Comparison of ENCODE assay signal across 8 mouse cellular contexts in genomic region chr7:16404315-16405072, GRCm38 (mm10). TPM values are rescaled to one million over a fixed set of nuclear protein-coding genes. Genes with fewer than 3 reads are reported as not detected.
DNase-seq lines count a peak whose midpoint lies in the region; ATAC-seq lines count a peak whose summit lies in the region.

No protein-coding gene starts in this region.

- 0 out of 2 replicates have a peak, but pooled peaks cover 10% of the 10 kb centered on the region for H3K36me3 ChIP-seq in intestine, embryonic 14.5 days (ENCODE audit: control insufficient read depth, insufficient read depth, low read length)
- no peaks in the 10 kb centered on the region for H3K36me3 ChIP-seq in midbrain, embryonic 16.5 days (ENCODE audit: control insufficient read depth, insufficient read depth, low read length)

- H3K27me3 ChIP-seq in intestine, embryonic 14.5 days (replicated peaks; ENCODE audit: control insufficient read depth, insufficient read depth, low read length), result no peaks in the 10 kb centered on the region
- no peaks in the 10 kb centered on the region for H3K27me3 ChIP-seq in midbrain, embryonic 16.5 days (ENCODE audit: control insufficient read depth, insufficient read depth, low read depth, low read length)

- 81% methylated on average over 3 of the region's 3 CpGs for WGBS in intestine, embryonic 14.5 days
- 82% methylated on average over 3 of the region's 3 CpGs for WGBS in midbrain, embryonic 16.5 days

- H3K4me1 ChIP-seq in intestine, embryonic 14.5 days (replicated peaks; ENCODE audit: control insufficient read depth, insufficient read depth, low read length), result peaks cover 30% of the 10 kb centered on the region
- H3K4me1 ChIP-seq in midbrain, embryonic 16.5 days (ENCODE audit: control insufficient read depth, insufficient read depth, low read length), result peaks cover 28% of the 10 kb centered on the region

- peak overlapping the region; percentile 18 for H3K4me2 ChIP-seq in intestine, embryonic 14.5 days (ENCODE audit: low read length)
- H3K4me2 ChIP-seq in midbrain, embryonic 16.5 days (ENCODE audit: low read length), result peak overlapping the region; percentile 37; the same call in 1 of the 2 replicates

- peak; percentile 31 to 85 for DNase-seq in adrenal gland, adult (ENCODE audit: inconsistent age in 2 of 2, low spot score in 1 of 2)
- no peak for DNase-seq in adrenal gland, adult 18-20 months (ENCODE audit: low spot score in 2 of 2)
- DNase-seq in spleen, postnatal 10 days (ENCODE audit: low spot score in 2 of 2), result peak; percentile 41 to 52
- no peak for DNase-seq in spleen, postnatal 4 days (ENCODE audit: low spot score in 2 of 2)
- no peak for DNase-seq in intestine, embryonic 14.5 days (ENCODE audit: low spot score)
- DNase-seq in adrenal gland, postnatal 25 days, result no peak
- no peak for DNase-seq in left cerebral cortex, adult 18-20 months (ENCODE audit: low spot score in 2 of 2)

- peak overlapping the region; percentile 30; the same call in 1 of the 2 replicates for H3K9ac ChIP-seq in intestine, embryonic 14.5 days (ENCODE audit: low read length)
- H3K9ac ChIP-seq in midbrain, embryonic 16.5 days (ENCODE audit: low read depth, low read length), result peak overlapping the region; percentile 58

- no peaks in the 10 kb centered on the region for H3K9me3 ChIP-seq in intestine, embryonic 14.5 days (ENCODE audit: control insufficient read depth, low read length)
- no peaks in the 10 kb centered on the region for H3K9me3 ChIP-seq in midbrain, embryonic 16.5 days (replicated peaks; ENCODE audit: control insufficient read depth, low read length, poor library complexity, severe bottlenecking)

- no peak for ATAC-seq in intestine, embryonic 14.5 days (replicated peaks; ENCODE audit: low FRiP score, low TSS enrichment, low read depth)
- no peak for ATAC-seq in midbrain, embryonic 16.5 days

- H3K4me3 ChIP-seq in intestine, embryonic 14.5 days (ENCODE audit: low read depth, low read length), result 0 out of 2 replicates have a peak overlapping the region, but pooled peaks have one; percentile 0
- no peak overlapping the region for H3K4me3 ChIP-seq in midbrain, embryonic 16.5 days (ENCODE audit: low read depth, low read length)

- H3K27ac ChIP-seq in intestine, embryonic 14.5 days (ENCODE audit: low read depth), result peak overlapping the region; percentile 73
- H3K27ac ChIP-seq in midbrain, embryonic 16.5 days (ENCODE audit: low read length), result peak overlapping the region; percentile 48

RNA-seq across cellular contexts. Expression of gene Zc3h4, which starts 3.8 kb away (rescaled TPM):
- 10 to 100 TPM; 32.8 to 39.4 TPM for total RNA-seq in adrenal gland, adult 18-20 months (2021)
- 16.4 TPM in 2 replicates for polyA plus RNA-seq in intestine, embryonic 14.5 days (2014; fragmentation: Nextera tagmentation; extraction: Ambion mirVana)
- polyA plus RNA-seq in midbrain, embryonic 16.5 days (2015; fragmentation: Nextera tagmentation; extraction: Ambion mirVana), result 14.2 TPM in 2 replicates
- total RNA-seq in adrenal gland, postnatal 25 days (2021), result 47.1 and 57.3 TPM in 2 replicates
- total RNA-seq in left cerebral cortex, adult 18-20 months (2021), result 10 to 100 TPM; 52.7 to 60.7 TPM

RNA-seq across cellular contexts. Expression of gene Sae1, which starts 16.9 kb away (rescaled TPM):
- total RNA-seq in adrenal gland, adult 18-20 months (2021), result 10 to 100 TPM; 57.0 to 61.8 TPM
- polyA plus RNA-seq in intestine, embryonic 14.5 days (2014; fragmentation: Nextera tagmentation; extraction: Ambion mirVana), result 294 and 315 TPM in 2 replicates
- polyA plus RNA-seq in midbrain, embryonic 16.5 days (2015; fragmentation: Nextera tagmentation; extraction: Ambion mirVana), result 239 and 255 TPM in 2 replicates
- 67.1 and 74.1 TPM in 2 replicates for total RNA-seq in adrenal gland, postnatal 25 days (2021)
- 100 to 1,000 TPM; 114 to 119 TPM for total RNA-seq in left cerebral cortex, adult 18-20 months (2021)

RNA-seq across cellular contexts. Expression of gene Tmem160, which starts 48.1 kb away (rescaled TPM):
- 10 to 100 TPM; 60.1 to 61.7 TPM for total RNA-seq in adrenal gland, adult 18-20 months (2021)
- 54.1 and 67.2 TPM in 2 replicates for polyA plus RNA-seq in intestine, embryonic 14.5 days (2014; fragmentation: Nextera tagmentation; extraction: Ambion mirVana)
- polyA plus RNA-seq in midbrain, embryonic 16.5 days (2015; fragmentation: Nextera tagmentation; extraction: Ambion mirVana), result 66.9 and 75.6 TPM in 2 replicates
- total RNA-seq in adrenal gland, postnatal 25 days (2021), result 62.2 and 70.3 TPM in 2 replicates
- 10 to 100 TPM; 75.9 to 81.5 TPM for total RNA-seq in left cerebral cortex, adult 18-20 months (2021)

Comparison
In these comparisons a context has a peak if more than half of its experiments do, and no peak if none do; other contexts are left out.
1. DNase-seq: peak in adrenal gland, adult (2 of 2) and spleen, postnatal 10 days (2 of 2); none in adrenal gland, adult 18-20 months (0 of 2), spleen, postnatal 4 days (0 of 2), intestine, embryonic 14.5 days (single experiment), adrenal gland, postnatal 25 days (single experiment) and left cerebral cortex, adult 18-20 months (0 of 2).